8 mouse cellular contexts compared by ENCODE assay signal in genomic region chr5:143696323-143696722, GRCm38 (mm10). TPM values are rescaled to one million over a fixed set of nuclear protein-coding genes. Genes with fewer than 3 reads are reported as not detected.
DNase-seq lines count a peak whose midpoint lies in the region; ATAC-seq and TF ChIP-seq lines count a peak whose summit lies in the region.

No protein-coding gene starts in this region.

- intact Hi-C loops in heart, adult 2 months (cut with DNase I): no loop called here

- no peaks in the 10 kb centered on the region for H3K9me3 ChIP-seq in lung, embryonic 16.5 days (ENCODE audit: control insufficient read depth, low read length)

- H3K4me3 ChIP-seq in heart, adult 2 months: no peak overlapping the region
- no peak overlapping the region for H3K4me3 ChIP-seq in lung, embryonic 16.5 days (ENCODE audit: low read length)

- H3K4me1 ChIP-seq in heart, adult 2 months (ENCODE audit: control insufficient read depth, insufficient read depth, low read length): no peaks in the 10 kb centered on the region
- H3K4me1 ChIP-seq in lung, embryonic 16.5 days (replicated peaks; ENCODE audit: control insufficient read depth, insufficient read depth, low read length): no peaks in the 10 kb centered on the region

- DNase-seq in heart, adult 2 months: peak in 1 of 2 experiments; percentile 27
- DNase-seq in heart, adult 8-10 months (ENCODE audit: low spot score): no peak
- peak; percentile 47 for DNase-seq in CD4-positive helper T cell, adult 2 months (ENCODE audit: low read depth, low spot score)
- DNase-seq in embryo, embryonic 11 days: peak; percentile 35
- no peak for DNase-seq in layer of hippocampus, postnatal 36 days
- DNase-seq in urinary bladder, adult 18-20 months (ENCODE audit: low spot score in 2 of 2): no peak
- DNase-seq in left cerebral cortex, adult 9 months (ENCODE audit: low spot score in 2 of 2): no peak

- no peak for TF ChIP-seq EP300 in heart, adult 2 months (IDR thresholded peaks at IDR 0.05; ENCODE audit: insufficient read depth, low read depth, low read length)

- 0 out of 2 replicates have a peak, but pooled peaks cover 2% of the 10 kb centered on the region for H3K79me2 ChIP-seq in heart, adult 2 months (replicated peaks; ENCODE audit: control insufficient read depth, insufficient read depth, low read length)

- H3K9ac ChIP-seq in heart, adult 2 months (ENCODE audit: low read depth, low read length): no peak overlapping the region
- H3K9ac ChIP-seq in lung, embryonic 16.5 days (ENCODE audit: low read length): no peak overlapping the region

- no peak overlapping the region for H3K4me2 ChIP-seq in lung, embryonic 16.5 days (ENCODE audit: low read depth, low read length)

- 43% methylated on average over 3 of the region's 3 CpGs for WGBS in heart, adult 2 months
- 60% methylated on average over 3 of the region's 3 CpGs for WGBS in lung, embryonic 16.5 days

- H3K36me3 ChIP-seq in heart, adult 2 months (ENCODE audit: control insufficient read depth, insufficient read depth, low read length): no peaks in the 10 kb centered on the region
- peaks cover 16% of the 10 kb centered on the region; the same call in 1 of the 2 replicates for H3K36me3 ChIP-seq in lung, embryonic 16.5 days (ENCODE audit: control insufficient read depth, insufficient read depth, low read length)

- peak; percentile 64 for TF ChIP-seq CTCF in heart, adult 2 months (IDR thresholded peaks at IDR 0.05)

- TF ChIP-seq POLR2A in heart, adult 2 months (IDR thresholded peaks at IDR 0.05; ENCODE audit: insufficient read depth, low read depth, low read length): no peak

- H3K27me3 ChIP-seq in heart, adult 2 months (ENCODE audit: control insufficient read depth, insufficient read depth, low read length): no peaks in the 10 kb centered on the region
- no peaks in the 10 kb centered on the region for H3K27me3 ChIP-seq in lung, embryonic 16.5 days (ENCODE audit: control insufficient read depth, insufficient read depth, low read depth, low read length)

- H3K27ac ChIP-seq in heart, adult 2 months: no peak overlapping the region
- H3K27ac ChIP-seq in lung, embryonic 16.5 days (ENCODE audit: low read length): no peak overlapping the region

- ATAC-seq in lung, embryonic 16.5 days (ENCODE audit: low read depth): peak; percentile 67

RNA-seq across cellular contexts. Expression of gene Usp42, which starts 35.8 kb away (rescaled TPM):
- total RNA-seq in heart, adult 2 months (2021): 1 to 10 TPM; 5.3 to 6.2 TPM
- polyA plus RNA-seq in heart, adult 2 months (2012; rRNA removed): 2.5 and 3.9 TPM in 2 replicates
- 1 to 10 TPM; 5.6 to 7.9 (median 6.9) TPM for total RNA-seq in heart, adult 8-10 months (2022)
- polyA plus RNA-seq in lung, embryonic 16.5 days (2015; fragmentation: Nextera tagmentation; extraction: Ambion mirVana): 14.5 and 14.7 TPM in 2 replicates
- total RNA-seq in layer of hippocampus, postnatal 36 days (2021): 10 to 100 TPM; 20.4 to 21.4 TPM

Comparison
In these comparisons a context has a peak if more than half of its experiments do, and no peak if none do; other contexts are left out.
1. DNase-seq: peak in CD4-positive helper T cell, adult 2 months (single experiment) and embryo, embryonic 11 days (single experiment); none in heart, adult 8-10 months (single experiment), layer of hippocampus, postnatal 36 days (0 of 2), urinary bladder, adult 18-20 months (0 of 2) and left cerebral cortex, adult 9 months (0 of 2).